Mouse (Mus musculus) CH12.LX (cell line): Measurements from ENCODE around the gene Rsph6a.

Source experiments
- EP300 ChIP-seq: IDR thresholded peaks from 2 replicates; pipeline ENCODE4 v1.6.1; 2011; ENCODE audit warnings: low read length, improper control_type of control experiment
- MAFK ChIP-seq: IDR thresholded peaks from 2 replicates; pipeline ENCODE4 v1.6.1; 2011; ENCODE audit warnings: low read length, improper control_type of control experiment; ENCODE audit not compliant: insufficient replicate concordance
- MAX ChIP-seq: IDR thresholded peaks from 2 replicates; pipeline ENCODE4 v1.6.1; 2011; ENCODE audit warnings: low read length, improper control_type of control experiment
- POLR2A ChIP-seq: IDR thresholded peaks from 2 replicates; pipeline ENCODE4 v1.6.1; 2011; ENCODE audit warnings: low read depth, mild to moderate bottlenecking, improper control_type of control experiment, low read length
- RAD21 ChIP-seq: IDR thresholded peaks from 2 replicates; pipeline ENCODE4 v1.6.1; 2011; ENCODE audit warnings: low read depth, mild to moderate bottlenecking, low read length, improper control_type of control experiment, moderate library complexity
- SIN3A ChIP-seq: IDR thresholded peaks from 2 replicates; pipeline ENCODE4 v1.6.1; 2012; ENCODE audit warnings: low read length, improper control_type of control experiment, inconsistent platforms
- TCF12 ChIP-seq: IDR thresholded peaks from 2 replicates; pipeline ENCODE4 v1.6.1; 2014; ENCODE audit warnings: low read depth, mild to moderate bottlenecking, inconsistent platforms, low read length, improper control_type of control experiment

DNA sequence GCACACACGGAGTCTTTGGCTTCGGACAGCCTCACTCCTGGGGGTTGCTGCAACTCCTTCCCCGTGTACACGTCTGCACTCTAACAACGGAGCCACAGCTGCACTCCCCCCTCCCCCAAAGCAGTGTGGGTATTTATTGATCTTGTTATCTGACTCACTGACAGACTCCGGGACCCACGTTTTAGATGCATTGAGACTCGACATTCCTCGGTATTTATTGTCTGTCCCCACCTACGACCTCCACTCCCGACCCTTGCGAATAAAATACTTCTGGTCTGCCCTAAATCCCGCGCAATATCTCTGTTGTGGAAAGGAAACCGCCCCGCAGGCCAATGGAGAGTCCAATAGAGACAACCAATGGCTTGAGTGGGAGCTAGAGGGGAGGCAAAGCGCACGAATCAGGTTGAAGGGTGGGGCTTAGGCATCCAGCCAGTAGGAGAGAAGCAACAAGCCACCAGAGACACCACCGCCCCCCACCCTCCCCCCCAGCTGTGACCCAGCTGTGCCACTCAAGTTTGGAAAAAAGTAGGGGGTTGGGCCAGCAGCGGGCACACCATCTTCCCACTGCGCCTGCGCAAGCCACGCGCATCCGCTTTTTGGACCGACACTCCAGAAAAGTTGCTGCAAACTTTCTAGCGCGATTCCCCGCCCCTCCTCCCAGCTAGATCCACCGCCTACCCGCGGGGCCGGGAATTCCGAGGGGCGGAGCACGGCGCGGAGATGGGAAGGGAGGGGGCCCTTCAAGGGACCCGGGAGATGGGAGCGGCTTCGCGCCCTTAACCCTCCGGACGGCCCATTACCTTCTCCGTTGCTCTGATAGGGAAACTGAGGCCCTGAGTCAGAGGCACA lies 39.3 kb downstream of the Rsph6a start:
- TF ChIP-seq MAX = peak; percentile 16; the same call in 1 of the 2 replicates
- TF ChIP-seq SIN3A = peak; percentile 93
- no peak for TF ChIP-seq MAFK
- TF ChIP-seq TCF12 = peak; percentile 49
- TF ChIP-seq EP300 = no peak
- TF ChIP-seq RAD21 = no peak
- TF ChIP-seq POLR2A = peak; percentile 70
